Mouse (Mus musculus): ENCODE data around the gene Siah3.

DNA sequence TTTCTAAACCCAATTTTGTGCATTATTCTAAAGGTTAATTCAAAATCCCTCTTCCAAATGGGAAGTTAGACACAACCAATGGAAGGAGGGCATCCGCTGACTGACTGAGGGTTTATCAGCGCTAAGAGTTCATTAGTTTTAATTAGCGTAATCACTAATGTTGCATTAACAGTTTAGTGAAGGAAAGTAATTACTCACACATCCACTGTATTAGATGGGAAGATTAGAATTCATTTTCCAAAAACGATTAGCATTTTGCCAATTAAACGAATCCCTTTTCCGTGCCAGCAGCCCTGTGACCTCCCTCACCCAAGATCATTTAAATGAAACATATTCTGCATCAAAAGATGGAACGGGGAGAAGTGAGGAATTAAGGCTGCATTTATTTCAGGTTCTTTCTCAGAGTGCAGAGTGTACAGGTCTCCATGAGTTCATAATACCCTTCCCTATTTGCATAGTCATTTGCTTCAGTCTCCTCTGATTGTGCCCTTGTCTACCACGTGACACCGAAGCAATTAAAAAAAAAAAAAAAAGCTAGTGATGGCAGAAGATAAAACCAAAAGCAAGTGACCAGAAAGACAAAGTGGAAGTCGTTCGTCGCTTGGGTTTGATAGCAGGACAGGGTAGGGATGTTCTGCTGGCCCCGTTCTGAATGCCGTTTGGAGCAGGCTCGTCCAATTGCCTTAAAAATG is 62.6 kb downstream of the Siah3 start:
- no peak for TF ChIP-seq SMC3 (IDR thresholded peaks at IDR 0.05; ENCODE audit: low read depth, low read length)
- TF ChIP-seq POLR2A (IDR thresholded peaks at IDR 0.05; ENCODE audit: control insufficient read depth in 1 of 2, insufficient read depth in 1 of 2, low read depth in 1 of 2, low read length in 2 of 2, poor library complexity in 1 of 2): peak in 1 of 2 experiments; percentile 45; a peak in 2 of 4 replicates
- TF ChIP-seq KAT2A (conservative IDR thresholded peaks at IDR 0.05; ENCODE audit: low read depth, low read length): no peak
- TF ChIP-seq NRF1 (IDR thresholded peaks at IDR 0.05; ENCODE audit: insufficient read depth, low read depth, low read length, poor library complexity, severe bottlenecking): no peak

All from MEL (cell line).